Mouse (Mus musculus) spleen, adult 12 weeks (tissue): ENCODE data around the gene Slc8a1.

Experiments
- DNase-seq: peaks from one replicate; pipeline ENCODE4 v3.0.0; 2022; ENCODE audit warnings: low spot score

Gene Slc8a1

DNA sequence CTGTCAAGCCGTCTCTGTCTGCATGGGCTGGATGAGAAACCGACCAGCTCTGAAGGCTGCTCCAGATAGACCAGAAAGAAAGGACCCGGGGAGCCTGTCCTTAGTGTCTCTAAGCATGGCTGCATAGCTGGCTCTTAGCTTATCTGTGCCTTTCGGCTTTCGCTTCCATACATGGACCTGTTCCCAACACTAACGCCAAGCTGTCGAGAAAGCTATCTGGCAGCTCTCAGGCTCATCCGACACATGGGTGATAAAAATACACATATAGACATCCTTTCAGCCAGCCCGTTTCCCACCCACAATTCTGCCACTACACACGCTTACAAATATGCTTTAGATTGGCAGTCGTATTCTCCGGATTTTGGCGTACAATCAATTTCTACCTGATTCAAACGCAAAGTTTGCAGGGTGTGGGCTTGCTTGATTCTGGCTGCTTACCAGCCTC is at the start of gene Slc8a1:
Slc8a1 (minus strand) TSS at position 67 of the 445 bp plus-strand sequence.
- DNase-seq, result no peak

- no peak for DNase-seq
Measured at GRCm38 (mm10) chr17:81787350-81787749, 49.2 kb upstream of the Slc8a1 start.

GRCm38 (mm10) chr17:81782326-81782725 is 44.1 kb upstream of the Slc8a1 start:
- DNase-seq, result no peak

DNA sequence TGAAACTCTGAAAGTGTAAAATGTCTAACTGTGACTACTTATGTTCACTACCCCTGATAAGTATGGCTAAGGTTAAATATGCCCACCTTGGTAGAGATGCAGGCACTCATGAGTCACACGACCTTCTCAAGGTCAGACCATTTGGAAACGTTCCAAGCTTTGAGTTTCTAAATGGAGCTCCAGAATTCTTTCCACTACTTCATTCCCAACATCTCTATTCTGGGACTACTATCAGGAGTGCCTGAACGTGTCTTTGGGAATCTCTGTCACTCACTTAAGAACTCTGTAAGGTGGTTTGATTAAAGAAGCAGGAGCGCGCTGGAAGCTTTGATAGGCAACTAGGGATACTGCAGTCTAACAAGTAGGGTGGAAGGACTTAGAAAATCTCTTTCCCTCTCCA is 43.3 kb upstream of the Slc8a1 start:
- no peak for DNase-seq

- no peak for DNase-seq
Measured at GRCm38 (mm10) chr17:81779883-81780282, 41.7 kb upstream of the Slc8a1 start.

DNA sequence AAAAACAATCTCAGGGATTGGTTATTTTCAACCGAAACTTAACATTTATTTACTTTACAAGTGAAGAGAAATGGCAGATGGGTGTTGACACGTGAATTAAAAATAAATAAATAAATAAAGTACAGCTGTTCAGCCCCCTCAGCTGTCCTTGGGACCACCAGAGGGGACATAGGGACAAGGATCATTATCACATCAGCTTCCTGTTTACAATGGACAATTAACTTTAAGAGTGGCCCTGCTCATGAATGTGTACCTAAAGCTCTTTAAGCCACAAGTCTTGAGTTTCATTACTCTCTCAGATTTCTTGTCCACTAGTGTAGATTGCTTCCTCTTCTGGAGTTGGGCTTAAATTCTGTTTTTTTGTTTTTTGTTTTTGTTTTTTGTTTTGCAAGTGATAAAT is 12.5 kb upstream of the Slc8a1 start:
- DNase-seq, result no peak

DNA sequence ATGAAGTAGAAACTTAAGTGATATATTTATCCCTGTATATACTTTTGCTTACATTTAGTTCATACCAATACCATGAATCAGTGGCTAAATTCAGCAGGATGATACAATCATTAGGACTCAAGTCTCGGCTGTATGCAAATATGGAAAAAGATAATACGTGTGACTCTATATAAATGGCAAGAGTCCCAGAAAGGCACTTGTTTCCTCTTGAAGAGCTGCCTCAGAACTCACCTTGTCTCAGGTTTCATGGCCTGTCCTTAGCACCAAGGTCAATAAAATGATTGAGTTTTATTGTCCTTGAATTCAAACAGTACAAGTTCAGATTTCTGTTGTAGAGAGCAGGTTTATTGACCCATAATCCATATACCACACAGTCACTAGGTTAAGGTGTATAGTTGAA is 4.9 kb upstream of the Slc8a1 start:
- no peak for DNase-seq

- DNase-seq, result no peak
Measured at GRCm38 (mm10) chr17:81740576-81740975, 2.4 kb upstream of the Slc8a1 start.

- DNase-seq, result no peak
Measured at GRCm38 (mm10) chr17:81737779-81738178, 398 bp downstream of the Slc8a1 start.

DNA sequence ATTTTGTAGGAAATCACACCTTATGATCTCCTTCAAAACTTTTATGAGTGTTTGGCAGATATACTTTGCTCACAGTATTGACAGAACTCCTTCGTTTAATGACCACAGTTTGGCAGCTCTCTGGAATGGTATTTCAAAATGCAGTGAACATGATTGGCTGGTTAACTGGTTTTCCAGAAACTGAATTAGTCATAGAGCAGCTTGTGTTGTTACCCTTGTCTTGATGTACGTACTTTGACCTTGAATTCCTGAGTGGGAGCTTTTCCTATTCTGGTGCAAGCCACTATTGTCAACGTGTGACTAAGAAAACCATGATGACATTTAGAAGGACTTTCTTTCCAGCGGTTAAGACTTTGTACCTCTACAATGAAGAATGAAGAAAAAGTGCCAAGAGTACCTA is 868 bp downstream of the Slc8a1 start:
- DNase-seq, result no peak

DNA sequence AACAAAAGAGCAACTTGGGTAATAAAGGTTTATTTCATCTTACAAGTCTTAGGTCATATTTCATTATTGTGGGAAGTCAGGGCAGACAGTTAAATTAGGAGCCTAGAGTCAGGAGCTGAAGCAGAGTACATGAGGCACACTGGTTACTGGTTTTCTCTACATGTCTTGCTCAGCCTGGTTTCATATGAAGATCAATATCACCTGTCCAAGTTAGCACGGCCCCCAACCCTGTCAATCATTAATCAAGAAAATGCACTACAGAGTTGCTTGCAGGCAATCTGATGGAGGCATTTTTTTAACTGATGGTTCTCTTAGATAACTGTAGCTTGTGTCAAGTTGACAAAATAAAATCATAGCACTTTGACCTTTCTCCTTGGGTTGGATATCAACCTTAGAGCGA is 2.6 kb downstream of the Slc8a1 start:
- DNase-seq, result no peak

- no peak for DNase-seq
Measured at GRCm38 (mm10) chr17:81729891-81730290, 8.3 kb downstream of the Slc8a1 start.

GRCm38 (mm10) chr17:81712273-81712751 is 25.9 kb downstream of the Slc8a1 start:
- DNase-seq, result no peak

DNA sequence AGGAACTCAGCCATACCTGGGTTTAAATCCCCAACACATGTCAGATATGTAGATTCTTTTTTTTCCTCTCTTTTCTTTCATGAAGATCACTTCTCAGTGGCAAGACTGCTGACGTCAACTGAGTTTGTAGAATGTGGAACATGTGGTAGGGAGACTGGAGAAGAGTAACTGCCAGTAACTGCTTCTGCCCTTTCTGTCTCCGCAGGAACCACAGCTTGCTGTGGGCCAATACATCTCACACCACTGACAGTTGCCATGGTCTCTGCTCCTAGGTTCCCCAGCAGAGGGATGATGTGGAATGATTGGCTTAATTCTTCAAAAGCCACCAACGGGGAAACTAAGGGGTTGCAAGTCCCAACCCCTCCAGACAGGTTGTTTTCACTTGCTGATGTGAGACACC is 33.4 kb downstream of the Slc8a1 start:
- DNase-seq, result no peak

DNA sequence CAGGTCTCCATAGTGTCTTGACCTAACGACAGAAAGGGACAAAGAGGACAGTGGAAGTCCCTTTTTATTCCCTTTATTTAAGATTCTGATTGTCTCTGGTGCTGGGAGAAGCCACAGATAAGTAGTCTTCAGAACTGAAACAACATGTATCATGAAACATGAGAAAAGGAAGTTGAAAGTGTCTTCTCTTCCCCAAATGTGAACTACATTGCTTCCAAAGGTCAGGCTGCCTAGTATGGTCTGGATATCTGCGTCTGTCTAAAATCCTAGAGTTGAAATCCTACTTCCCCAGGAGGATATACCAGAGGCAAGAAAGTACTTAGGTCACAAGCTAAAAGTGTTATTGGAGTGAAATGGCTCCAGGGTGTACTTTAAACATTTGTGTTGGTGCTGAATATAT is 34.9 kb downstream of the Slc8a1 start:
- DNase-seq, result no peak

DNA sequence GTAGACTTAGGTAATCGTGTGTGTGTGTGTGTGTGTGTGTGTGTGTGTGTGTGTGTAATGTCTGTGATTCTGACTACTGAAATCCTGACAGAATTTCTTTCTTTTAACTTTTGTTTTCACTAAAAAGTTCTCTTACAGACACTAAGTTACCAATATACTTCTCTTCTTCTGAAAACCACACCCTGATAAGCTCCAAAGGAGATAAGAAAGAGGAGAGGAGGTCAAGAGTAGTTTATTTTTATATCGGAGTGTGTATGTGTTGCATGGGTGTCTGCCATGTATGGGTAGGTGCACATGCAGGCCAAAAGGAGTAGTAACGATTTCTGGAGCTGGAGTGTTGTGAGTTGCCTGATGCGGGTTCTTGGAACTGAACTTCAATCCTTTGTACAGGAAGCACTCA is 36.5 kb downstream of the Slc8a1 start:
- no peak for DNase-seq

- no peak for DNase-seq
Measured at GRCm38 (mm10) chr17:81698789-81699188, 39.4 kb downstream of the Slc8a1 start.

DNA sequence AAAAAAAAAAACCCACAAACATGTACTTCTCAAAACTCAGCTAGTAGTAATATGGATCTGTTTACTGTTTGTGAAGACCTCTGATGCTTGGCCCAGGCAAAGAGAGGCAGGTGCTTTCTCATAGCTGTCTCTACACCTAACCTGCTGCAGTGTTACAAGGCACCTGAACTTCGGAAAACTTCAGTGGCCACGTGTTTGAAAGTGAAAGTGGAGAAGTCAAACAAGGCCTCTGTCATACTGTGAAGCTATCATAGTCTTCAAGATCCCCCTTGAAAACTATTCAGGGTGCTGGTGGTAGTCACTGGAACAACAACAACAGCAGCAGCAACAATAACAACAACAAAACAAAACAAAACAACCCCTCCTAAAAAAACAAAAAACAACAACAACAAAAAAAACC is 40.5 kb downstream of the Slc8a1 start:
- DNase-seq, result no peak

GRCm38 (mm10) chr17:81694977-81695376 is 43.2 kb downstream of the Slc8a1 start:
- no peak for DNase-seq

DNA sequence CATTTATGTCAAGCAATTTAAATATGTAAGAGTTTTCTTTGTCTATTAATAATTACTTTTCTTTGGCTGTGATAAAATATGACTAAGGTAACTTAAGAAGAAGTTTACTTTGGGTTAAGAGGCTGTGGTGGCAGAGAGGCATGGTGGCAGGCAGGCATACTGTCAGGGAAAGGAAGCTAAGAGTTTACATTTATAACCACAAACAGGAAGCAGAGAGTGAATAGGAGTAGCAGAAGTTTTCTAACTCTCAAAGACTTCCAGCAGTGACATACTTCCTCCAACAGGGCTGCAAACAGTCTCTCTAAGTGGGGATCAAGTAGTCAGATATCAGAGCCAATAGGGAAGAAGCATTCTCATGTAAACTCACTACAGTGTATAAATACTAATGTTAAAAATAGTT is 58.6 kb downstream of the Slc8a1 start:
- no peak for DNase-seq

DNA sequence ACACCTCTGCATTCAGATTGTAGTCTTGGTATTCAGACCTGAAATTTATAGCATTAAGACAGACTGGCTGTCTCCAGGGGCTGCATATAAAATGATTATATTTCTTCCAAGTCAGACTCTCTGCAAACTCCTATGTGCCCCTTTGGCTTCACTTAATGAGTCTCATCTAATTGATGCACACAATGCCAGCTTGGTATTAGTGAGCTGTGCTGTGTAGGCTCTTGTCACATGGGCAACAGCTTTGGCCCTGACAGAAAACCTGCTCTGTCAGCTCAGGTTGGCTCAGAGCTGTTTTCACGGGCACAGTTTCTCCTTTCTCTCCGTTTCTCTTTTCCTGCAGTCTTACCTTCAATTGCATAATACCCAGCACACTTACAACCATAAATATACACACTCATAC is 60.7 kb downstream of the Slc8a1 start:
- no peak for DNase-seq

DNA sequence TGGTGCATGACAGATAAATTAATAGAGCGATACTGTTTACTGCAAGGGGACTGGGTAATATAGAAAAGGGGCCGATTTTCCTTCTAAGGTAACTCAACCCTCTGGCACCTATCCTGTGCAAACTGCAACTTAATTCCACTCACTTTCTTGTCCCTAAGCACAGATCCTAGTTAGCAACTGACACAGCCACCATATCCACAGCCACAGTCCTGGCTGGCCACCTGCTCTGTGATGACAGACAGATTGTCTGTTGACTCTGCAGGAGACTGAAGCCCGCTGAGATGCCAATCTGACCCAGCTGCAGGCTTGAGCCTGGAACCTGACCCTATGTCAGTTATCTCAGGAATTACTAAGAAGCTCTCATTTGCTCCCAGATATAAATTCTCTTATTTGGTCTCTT is 62.0 kb downstream of the Slc8a1 start:
- no peak for DNase-seq

DNA sequence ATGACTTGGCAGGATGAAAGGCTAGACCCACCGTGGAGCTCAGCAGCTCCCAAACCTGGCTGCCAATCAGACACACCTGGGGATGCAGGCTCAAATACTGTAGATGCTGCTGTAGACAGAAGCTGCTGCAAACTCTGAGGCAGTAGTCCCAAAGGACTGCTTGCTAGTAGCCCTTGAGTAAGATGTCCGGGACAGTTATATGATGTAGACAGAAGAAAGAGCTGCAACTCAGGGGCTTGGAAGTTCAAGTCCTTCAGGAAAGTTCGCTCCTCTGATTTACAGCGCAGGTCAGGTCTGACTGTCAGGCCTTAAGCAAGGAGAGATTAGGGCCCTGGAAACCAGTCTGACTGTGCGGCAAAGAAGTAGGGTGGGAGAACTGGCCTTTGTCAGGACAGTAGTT is 66.9 kb downstream of the Slc8a1 start:
- DNase-seq, result no peak

DNA sequence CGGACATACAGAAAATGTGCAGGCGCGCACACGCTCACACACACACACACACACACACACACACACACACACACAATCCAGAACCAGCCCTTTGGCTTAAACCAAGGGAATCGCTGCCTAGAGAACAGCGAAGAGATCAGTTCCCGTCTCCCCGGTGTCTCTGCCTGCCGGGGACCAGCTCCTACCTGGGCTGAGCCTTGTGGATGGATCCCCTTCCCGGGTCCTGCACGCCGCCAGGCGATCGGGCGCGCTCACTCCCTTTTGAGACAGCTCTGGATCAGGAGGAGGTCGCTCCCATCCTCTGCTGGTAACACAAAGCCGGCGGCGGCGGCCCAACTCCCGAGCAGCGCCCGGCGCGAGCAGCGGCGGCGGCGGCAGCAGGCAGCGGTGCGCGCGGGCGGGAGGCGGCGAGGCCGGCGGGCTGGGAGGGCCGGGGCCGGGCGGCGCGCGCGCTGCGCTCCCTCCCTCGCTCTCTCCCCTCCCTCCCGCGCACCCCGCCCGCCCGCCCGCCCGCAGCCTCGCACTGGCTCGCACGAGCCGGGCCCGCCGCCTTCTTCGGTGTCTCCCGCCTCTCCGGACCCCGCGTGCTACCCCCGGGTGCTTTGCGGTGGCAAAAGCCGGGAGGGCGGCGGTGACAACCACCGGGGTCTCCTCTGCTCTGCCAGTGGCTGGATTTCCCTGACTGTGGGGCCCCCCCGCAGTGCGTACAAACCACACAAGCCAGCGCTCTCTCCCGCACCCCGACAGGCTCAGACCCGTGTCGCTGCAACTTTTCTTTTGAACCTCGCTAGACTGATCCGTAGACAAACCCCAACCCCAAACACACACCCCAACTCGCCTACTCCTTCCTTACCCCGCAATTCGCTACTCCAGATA is 68.1 kb downstream of the Slc8a1 start:
- no peak for DNase-seq
